Mouse (Mus musculus) c-Kit-positive CD71-positive TER-119-negative erythroid progenitor cells, embryonic 14.5 days (primary cell): ENCODE results near the gene Dnajc16.
A peak's percentile ranks its signal among the peaks of the same experiment; 100 is the strongest.

Experiments used
- DNase-seq: peaks from one replicate; pipeline ENCODE4 v3.0.0-alpha.2; 2013; ENCODE audit warnings: low read depth

Dnajc16 gene

GRCm38 (mm10) chr4:141763476-141763875 lies 27.3 kb downstream of the Dnajc16 start:
- DNase-seq, result no peak

- no peak for DNase-seq
These were observed 28.6 kb downstream of the Dnajc16 start for GRCm38 (mm10) chr4:141762102-141762598.

GRCm38 (mm10) chr4:141760942-141761341 lies 29.8 kb downstream of the Dnajc16 start:
- no peak for DNase-seq

GRCm38 (mm10) chr4:141758874-141759542 lies 31.7 kb downstream of the Dnajc16 start:
- no peak for DNase-seq

- DNase-seq, result no peak
These were observed 33.6 kb downstream of the Dnajc16 start for GRCm38 (mm10) chr4:141757124-141757523.

- DNase-seq, result no peak
These were observed 35.3 kb downstream of the Dnajc16 start for GRCm38 (mm10) chr4:141755375-141755930.

- peak; percentile 69 for DNase-seq
These were observed 38.7 kb downstream of the Dnajc16 start for GRCm38 (mm10) chr4:141752076-141752421.

- peak; percentile 78 for DNase-seq
These were observed 39.2 kb downstream of the Dnajc16 start for GRCm38 (mm10) chr4:141751419-141752075.

GRCm38 (mm10) chr4:141750826-141751225 lies 39.9 kb downstream of the Dnajc16 start:
- no peak for DNase-seq

- no peak for DNase-seq
These were observed 41.2 kb downstream of the Dnajc16 start for GRCm38 (mm10) chr4:141749557-141749956.

GRCm38 (mm10) chr4:141746578-141747346 lies 44.0 kb downstream of the Dnajc16 start, which contains the start of gene Agmat:
Agmat (plus strand) TSS chr4:141746672.
- DNase-seq, result no peak

- no peak for DNase-seq
These were observed 48.4 kb downstream of the Dnajc16 start for GRCm38 (mm10) chr4:141742381-141742780.

- no peak for DNase-seq
These were observed 48.9 kb downstream of the Dnajc16 start for GRCm38 (mm10) chr4:141741856-141742255.

- no peak for DNase-seq
These were observed 52.7 kb downstream of the Dnajc16 start for GRCm38 (mm10) chr4:141738015-141738414.

- no peak for DNase-seq
These were observed 53.9 kb downstream of the Dnajc16 start for GRCm38 (mm10) chr4:141736856-141737255.

- DNase-seq, result no peak
These were observed 55.5 kb downstream of the Dnajc16 start for GRCm38 (mm10) chr4:141735206-141735560.

- peak; percentile 86 for DNase-seq
These were observed 56.1 kb downstream of the Dnajc16 start for GRCm38 (mm10) chr4:141734446-141735205.

GRCm38 (mm10) chr4:141731766-141732165 lies 59.0 kb downstream of the Dnajc16 start:
- no peak for DNase-seq

GRCm38 (mm10) chr4:141730401-141730800 lies 60.3 kb downstream of the Dnajc16 start:
- DNase-seq, result no peak

GRCm38 (mm10) chr4:141729266-141729665 lies 61.5 kb downstream of the Dnajc16 start:
- no peak for DNase-seq

GRCm38 (mm10) chr4:141725738-141726137 lies 65.0 kb downstream of the Dnajc16 start:
- no peak for DNase-seq

- DNase-seq, result no peak
These were observed 65.5 kb downstream of the Dnajc16 start for GRCm38 (mm10) chr4:141725277-141725676.
